Mouse (Mus musculus): ENCODE data around the gene Rabgap1l.

Rabgap1l gene

DNA sequence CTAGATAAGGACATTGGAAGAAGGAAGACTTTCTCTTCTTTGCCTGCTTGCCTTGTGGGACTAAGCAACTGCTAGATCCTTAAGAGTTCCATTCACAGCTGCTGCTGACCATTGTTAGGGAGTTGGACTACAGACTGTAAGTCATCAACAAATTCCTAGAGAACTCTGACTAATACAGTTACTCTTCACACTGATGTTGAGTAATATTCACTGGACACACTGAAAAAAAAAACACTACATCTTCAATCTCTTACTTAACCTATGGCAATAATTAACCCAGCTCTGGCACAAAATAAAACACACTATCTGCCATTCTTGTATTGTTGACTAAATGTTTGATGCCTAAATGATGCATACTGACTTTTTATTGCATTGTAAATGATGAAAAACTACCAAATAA is 565.2 kb downstream of the Rabgap1l start:
- no peak for DNase-seq

- no peak for DNase-seq
These were observed 565.8 kb downstream of the Rabgap1l start for GRCm38 (mm10) chr1:160227196-160227595.

DNA sequence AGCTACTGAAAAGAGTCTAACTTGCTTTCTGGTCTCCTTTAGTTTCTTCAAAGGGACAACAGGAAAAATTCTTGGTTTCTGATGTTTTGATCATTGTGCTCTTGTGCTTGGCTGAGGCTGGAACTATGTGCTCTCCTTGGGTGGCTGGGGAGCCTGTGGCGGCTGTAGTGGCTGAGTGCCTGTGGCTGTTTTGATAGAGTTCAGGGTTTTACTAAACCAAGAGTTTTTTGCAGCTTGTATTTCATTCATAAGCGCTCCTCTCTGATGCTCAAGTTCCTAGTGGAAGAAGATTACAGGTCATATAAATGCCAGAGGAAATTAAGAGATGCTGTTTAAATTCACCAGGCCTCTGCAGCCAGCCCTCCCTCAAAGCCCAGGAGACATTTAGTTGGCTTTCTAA is 568.9 kb downstream of the Rabgap1l start:
- DNase-seq: no peak

DNA sequence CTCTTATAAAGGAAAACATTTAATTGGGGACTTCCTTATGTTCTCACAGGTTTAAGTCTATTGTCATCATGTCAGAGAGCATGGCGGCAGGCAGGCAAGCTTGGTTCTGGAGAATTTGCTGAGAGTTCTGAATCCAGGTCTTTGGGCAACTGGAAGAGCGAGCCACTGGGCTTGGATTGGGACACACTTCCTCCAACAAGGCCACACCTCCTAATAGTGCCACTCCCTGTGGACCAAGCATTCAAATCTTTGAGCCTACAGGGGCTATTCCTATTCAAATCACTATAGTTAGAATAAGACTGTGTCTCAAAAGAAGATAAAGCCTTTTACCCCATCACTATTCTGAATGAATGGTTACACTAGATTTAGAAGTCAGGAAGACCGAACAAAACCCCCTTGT is 575.1 kb downstream of the Rabgap1l start:
- DNase-seq: no peak

DNA sequence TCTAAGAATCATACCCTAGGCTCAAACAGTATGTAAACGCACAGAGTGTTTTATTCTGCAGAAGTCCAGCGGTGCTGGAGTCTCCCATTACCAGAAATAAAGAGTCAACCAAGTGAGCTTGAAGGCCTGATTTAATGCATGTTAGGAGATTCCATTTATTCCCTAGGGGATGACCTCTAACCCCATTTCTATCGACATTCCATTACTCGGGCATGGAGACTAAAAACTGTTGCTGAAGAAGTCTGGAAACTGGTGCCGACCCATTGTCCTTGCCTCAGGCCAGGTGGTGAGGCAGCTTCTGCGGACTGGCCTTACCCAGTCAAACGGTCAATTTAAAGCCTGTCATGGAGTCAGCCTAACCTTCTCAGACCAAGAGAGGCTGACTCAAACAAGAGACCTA is 578.8 kb downstream of the Rabgap1l start:
- no peak for DNase-seq

GRCm38 (mm10) chr1:160212703-160213669 is 580.0 kb downstream of the Rabgap1l start, which contains the start of gene Cacybp:
Cacybp (minus strand) TSS chr1:160212875.
- peak; percentile 100 for DNase-seq

DNA sequence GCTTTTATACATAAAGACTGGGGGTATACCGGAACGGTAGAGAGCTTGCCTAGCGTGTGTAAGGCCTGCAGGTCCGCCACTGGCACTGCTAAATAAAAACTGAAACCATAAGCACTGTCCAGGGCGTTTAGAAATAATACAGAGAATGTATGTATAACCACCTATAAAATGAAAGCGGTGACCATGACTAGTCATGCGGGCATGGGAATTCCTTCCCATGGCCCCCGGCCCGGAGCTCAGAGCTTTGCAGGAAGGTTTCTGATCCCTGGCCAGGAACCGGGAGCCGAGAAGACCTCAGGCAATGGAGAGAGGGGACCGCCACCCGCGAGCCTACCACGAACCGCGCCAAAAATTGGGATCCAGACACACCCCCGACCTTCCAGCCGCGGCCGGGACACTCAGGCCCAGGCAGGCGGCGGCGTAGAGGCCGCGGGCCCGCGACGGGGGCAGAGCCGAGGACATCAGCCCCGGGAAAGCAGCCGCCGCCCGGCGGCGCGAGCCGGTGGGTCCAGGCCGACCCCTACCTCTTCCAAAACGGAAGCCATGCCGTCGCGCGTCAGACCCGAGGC is 580.8 kb downstream of the Rabgap1l start:
- DNase-seq: peak; percentile 70

- no peak for DNase-seq
These were observed 581.4 kb downstream of the Rabgap1l start for GRCm38 (mm10) chr1:160211597-160212122.

DNA sequence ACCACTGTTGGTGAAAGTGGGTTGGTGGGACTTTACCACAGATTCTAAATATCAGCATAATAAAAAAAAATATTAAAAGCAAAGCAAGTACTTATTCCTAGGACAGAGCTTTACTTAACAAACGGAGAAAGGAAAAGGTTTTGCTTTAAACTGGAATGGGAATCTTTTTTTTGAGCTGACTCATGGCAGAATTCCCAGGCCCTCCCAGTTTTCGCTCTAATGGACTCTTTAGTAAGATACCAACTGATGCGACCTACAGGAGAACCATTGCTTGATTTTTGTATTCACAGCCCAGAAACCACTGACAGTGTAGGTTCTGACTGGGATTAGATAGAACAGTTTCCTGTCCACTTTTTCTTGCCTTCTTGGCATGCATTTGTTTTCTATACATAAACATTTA is 582.4 kb downstream of the Rabgap1l start:
- DNase-seq: peak; percentile 22

- DNase-seq: no peak
These were observed 583.2 kb downstream of the Rabgap1l start for GRCm38 (mm10) chr1:160209844-160210243.

- DNase-seq: no peak
These were observed 587.5 kb downstream of the Rabgap1l start for GRCm38 (mm10) chr1:160205486-160205885.

DNA sequence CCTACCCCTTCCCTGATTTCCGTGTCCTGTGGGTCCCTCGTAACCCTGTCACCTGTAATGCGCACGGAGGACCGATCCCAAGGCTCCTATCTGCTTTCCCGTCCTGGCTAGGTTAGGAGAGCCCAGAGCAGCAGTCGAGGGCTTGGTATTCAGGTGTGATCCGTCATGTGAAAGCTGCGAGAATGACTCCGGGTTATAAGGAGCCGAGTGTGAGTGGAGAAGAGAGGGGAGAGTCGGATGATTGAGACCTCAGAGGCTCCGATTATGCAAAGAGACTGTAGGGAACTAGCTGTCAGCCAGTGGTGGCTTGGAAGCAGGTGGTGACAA is 597.7 kb downstream of the Rabgap1l start:
- no peak for DNase-seq

DNA sequence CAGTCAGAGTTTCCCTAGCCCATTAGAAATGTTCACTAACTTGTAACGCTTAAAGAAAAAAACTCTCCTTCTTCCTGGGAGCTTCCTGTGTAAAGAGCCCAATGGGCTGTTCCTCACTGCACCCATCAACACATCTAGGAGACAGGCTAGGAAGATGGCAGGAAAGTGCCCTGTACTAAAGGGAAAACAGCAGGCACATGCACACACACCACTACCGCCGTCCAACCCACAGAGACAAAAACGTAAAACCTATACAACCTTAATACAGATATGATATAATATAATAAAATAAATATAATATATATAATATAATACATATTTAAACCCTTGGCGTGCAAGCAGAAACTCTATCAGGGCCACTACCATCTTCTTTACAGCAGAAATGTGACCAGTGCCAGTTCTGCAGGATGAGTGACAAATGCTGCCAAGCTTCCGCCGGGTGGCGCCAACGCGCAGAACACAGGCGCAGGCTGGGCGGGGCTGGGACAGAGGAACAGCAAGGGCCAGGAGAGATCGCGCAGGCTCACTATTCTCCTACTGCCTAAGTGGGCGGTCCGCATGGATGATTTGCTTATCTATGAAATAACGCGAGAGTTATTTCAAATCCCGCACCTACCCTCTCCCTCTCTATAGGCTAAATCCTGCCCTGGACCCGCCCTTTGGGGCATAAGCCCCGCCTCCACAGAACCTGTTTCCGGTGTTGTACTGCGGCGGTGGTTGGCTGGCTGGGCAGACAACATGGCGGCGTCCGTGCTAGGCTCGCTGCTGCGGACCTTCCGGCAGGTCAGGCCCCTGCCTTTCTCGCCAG is 598.3 kb downstream of the Rabgap1l start, which contains the start of gene Mrps14:
TSS of gene Mrps14 (plus strand) at position 687 of the 808 bp plus-strand sequence.
- DNase-seq: peak; percentile 97

- DNase-seq: peak; percentile 63
These were observed 608.5 kb downstream of the Rabgap1l start for GRCm38 (mm10) chr1:160184506-160184905.

DNA sequence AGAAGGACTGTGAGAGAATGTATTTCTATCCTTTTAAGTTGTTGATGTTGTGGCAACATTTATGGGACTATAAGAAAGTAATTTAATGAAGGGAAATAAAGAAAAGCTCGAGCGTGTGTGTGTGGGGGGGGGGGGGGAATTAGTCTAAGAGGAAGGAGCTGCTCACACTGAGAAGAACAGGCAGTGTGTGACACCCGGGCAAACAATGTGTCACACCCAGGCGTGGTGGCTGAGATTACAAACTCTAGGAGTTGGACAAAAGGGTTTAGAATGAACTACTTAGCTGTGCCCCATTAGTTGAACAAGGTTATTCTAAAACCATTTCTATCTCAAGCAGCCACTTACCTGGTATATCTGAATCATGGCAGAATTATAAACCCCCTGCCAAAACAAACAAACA is 611.8 kb downstream of the Rabgap1l start:
- no peak for DNase-seq

DNA sequence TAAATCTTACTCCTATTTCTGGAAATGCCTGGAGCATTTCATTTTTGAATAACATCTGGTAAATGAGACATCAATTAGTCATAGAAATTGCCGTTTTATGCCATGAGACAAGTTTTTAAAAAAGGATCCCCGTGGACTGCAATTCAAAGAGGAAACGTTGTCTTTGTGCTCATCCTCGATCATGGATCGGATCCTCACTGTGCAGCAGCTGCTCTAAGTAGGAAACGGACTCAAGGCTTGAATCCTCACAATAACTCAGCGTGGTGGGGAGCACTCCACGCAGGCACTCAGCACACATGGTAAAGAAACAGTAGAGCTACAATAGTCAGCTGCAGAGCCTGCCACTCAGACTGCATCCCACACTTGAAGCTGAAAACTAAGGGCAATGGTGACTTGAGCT is 616.1 kb downstream of the Rabgap1l start:
- DNase-seq: no peak
